Mouse (Mus musculus): ENCODE results near the gene Chd4.

DNA sequence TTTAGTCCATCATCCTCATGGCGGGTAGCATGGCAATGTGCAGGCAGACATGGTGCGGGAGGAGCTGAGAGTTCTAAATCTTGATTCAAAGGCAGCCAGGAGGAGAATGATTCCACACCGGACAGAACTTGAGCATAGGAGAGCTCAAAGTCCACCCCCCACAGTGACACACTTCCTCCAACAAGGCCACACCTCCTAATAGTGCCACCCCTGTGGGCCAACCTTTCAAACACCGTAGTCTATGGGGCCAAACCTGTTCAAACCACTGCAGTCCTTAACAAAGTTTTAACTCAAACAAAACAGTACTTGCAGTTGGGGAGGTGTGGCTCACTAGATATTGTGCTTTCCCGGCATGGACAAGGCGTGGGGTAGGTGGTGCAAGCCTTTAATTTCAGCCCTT is 31.9 kb upstream of the Chd4 start:
- TF ChIP-seq CTCF (IDR thresholded peaks at IDR 0.05; ENCODE audit: insufficient read depth, low read length) = no peak
- TF ChIP-seq POLR2A (IDR thresholded peaks at IDR 0.05; ENCODE audit: borderline replicate concordance, extremely low read depth, low read depth, low read length) = no peak
